In the genomic region with DNA sequence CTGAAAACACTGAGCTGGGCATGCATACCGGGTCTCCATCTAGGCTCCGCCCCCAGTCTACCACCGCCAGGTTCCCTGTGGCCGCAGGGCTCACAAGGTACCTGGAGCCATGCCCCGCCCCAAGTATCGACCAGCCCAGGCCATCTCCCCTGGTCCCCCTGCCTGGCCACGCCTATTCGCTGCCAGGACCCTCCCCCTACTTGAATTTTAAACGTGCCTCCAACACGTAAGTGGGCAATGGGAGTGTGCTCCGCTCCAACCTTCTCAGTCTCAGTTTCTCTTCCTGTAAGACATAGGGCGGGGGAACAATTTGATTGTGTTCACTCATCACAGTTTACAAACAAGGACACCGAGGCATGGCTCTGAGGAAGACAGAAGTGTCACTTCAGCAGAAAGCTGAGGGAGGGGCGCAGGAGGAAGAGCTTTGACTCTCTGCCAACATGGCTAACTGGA, we compare ENCODE assay signal across 8 mouse cellular contexts. TPM values are rescaled to one million over a fixed set of nuclear protein-coding genes. Genes with fewer than 3 reads are reported as not detected.
A peak's percentile ranks its signal among the peaks of the same experiment; 100 is the strongest.
DNase-seq lines count a peak whose midpoint lies in the region; ATAC-seq lines count a peak whose summit lies in the region.

A gene (minus strand): TSS at position 116 of the 453 bp plus-strand sequence.

- peak within 1 kb of the TSS; percentile 78 for H3K9ac ChIP-seq in forebrain, embryonic 14.5 days (ENCODE audit: low read length)
- peak within 1 kb of the TSS; percentile 90 for H3K9ac ChIP-seq in hindbrain, embryonic 12.5 days

- H3K9me3 ChIP-seq in forebrain, embryonic 14.5 days (replicated peaks; ENCODE audit: control insufficient read depth, low read length) = no peaks in the 10 kb centered on the region
- no peaks in the 10 kb centered on the region for H3K9me3 ChIP-seq in hindbrain, embryonic 12.5 days (replicated peaks)

- DNase-seq in CD4-positive helper T cell, adult 2 months (ENCODE audit: low read depth, low spot score) = peak; percentile 63
- peak; percentile 88 for DNase-seq in WW6 (ENCODE audit: low read depth, low spot score)
- no peak for DNase-seq in forebrain, embryonic 14.5 days (ENCODE audit: low spot score)
- DNase-seq in left cerebral cortex, postnatal 25 days (ENCODE audit: low spot score in 2 of 2) = no peak
- peak; percentile 35 for DNase-seq in thymus, postnatal 25 days

- peak within 1 kb of the TSS; percentile 90 for H3K4me2 ChIP-seq in forebrain, embryonic 14.5 days (ENCODE audit: low read length)
- peak within 1 kb of the TSS; percentile 74 for H3K4me2 ChIP-seq in hindbrain, embryonic 12.5 days (replicated peaks)

- H3K4me1 ChIP-seq in forebrain, embryonic 14.5 days (ENCODE audit: control insufficient read depth, insufficient read depth, low read length) = peaks cover 28% of the 10 kb centered on the region
- peaks cover 45% of the 10 kb centered on the region for H3K4me1 ChIP-seq in hindbrain, embryonic 12.5 days

- peak within 1 kb of the TSS; percentile 63 for H3K4me3 ChIP-seq in forebrain, embryonic 14.5 days (ENCODE audit: low read depth, low read length)
- H3K4me3 ChIP-seq in hindbrain, embryonic 12.5 days = peak within 1 kb of the TSS; percentile 82

- peak within 1 kb of the TSS; percentile 31; the same call in 1 of the 2 replicates for H3K27ac ChIP-seq in forebrain, embryonic 14.5 days (ENCODE audit: low read depth, low read length)
- H3K27ac ChIP-seq in hindbrain, embryonic 12.5 days = peak within 1 kb of the TSS; percentile 90

- intact Hi-C loops in left cerebral cortex, postnatal 25 days (cut with DNase I) = loop anchor here (10.0 kb wide), 1 partner anchor 45 kb away; a partner anchor contains a TSS

- no peaks in the 10 kb centered on the region for H3K27me3 ChIP-seq in forebrain, embryonic 14.5 days (replicated peaks; ENCODE audit: control insufficient read depth, insufficient read depth, low read length)
- H3K27me3 ChIP-seq in hindbrain, embryonic 12.5 days = no peaks in the 10 kb centered on the region

- WGBS in forebrain, embryonic 14.5 days = 4% methylated on average over 14 of the region's 14 CpGs
- WGBS in hindbrain, embryonic 12.5 days = 4% methylated on average over 14 of the region's 14 CpGs

- peak; percentile 55 for ATAC-seq in forebrain, embryonic 14.5 days
- ATAC-seq in hindbrain, embryonic 12.5 days (ENCODE audit: low FRiP score) = peak; percentile 35
- ATAC-seq in megakaryocyte progenitor cell, adult 5-6 weeks (replicated peaks; ENCODE audit: poor library complexity) = peak; percentile 9; the same call in 1 of the 2 replicates
- no peak for ATAC-seq in erythroid progenitor cell, adult 5-6 weeks (replicated peaks; ENCODE audit: low FRiP score, poor library complexity, severe bottlenecking)

- H3K36me3 ChIP-seq in forebrain, embryonic 14.5 days (ENCODE audit: control insufficient read depth, insufficient read depth, low read length) = peaks cover 3% of the 10 kb centered on the region; the same call in 1 of the 2 replicates
- no peaks in the 10 kb centered on the region for H3K36me3 ChIP-seq in hindbrain, embryonic 12.5 days

RNA-seq across cellular contexts. Expression of the gene that starts here (rescaled TPM):
- polyA plus RNA-seq in forebrain, embryonic 14.5 days (2014; fragmentation: Nextera tagmentation; extraction: Ambion mirVana) = 85.7 and 101 TPM in 2 replicates
- polyA plus RNA-seq in hindbrain, embryonic 12.5 days (2016; fragmentation: Nextera tagmentation; extraction: Ambion mirVana) = 101 and 125 TPM in 2 replicates
- 10 to 100 TPM; 12.7 to 18.1 TPM for total RNA-seq in left cerebral cortex, postnatal 25 days (2021)
- total RNA-seq in megakaryocyte progenitor cell, adult 5-6 weeks (2015) = 11.7 and 11.8 TPM in 2 replicates
- total RNA-seq in megakaryocyte progenitor cell, adult 5-6 weeks (2017) = 3.6 and 5.2 TPM in 2 replicates
- total RNA-seq in erythroid progenitor cell, adult 5-6 weeks (2015; ENCODE audit: low replicate concordance) = 0.36 and 6.3 TPM in 2 replicates
- total RNA-seq in erythroid progenitor cell, adult 5-6 weeks (2017; ENCODE audit: low replicate concordance) = under 0.01 and 3.0 TPM in 2 replicates

Comparison
In these comparisons a context has a peak if more than half of its experiments do, and no peak if none do; other contexts are left out.
1. DNase-seq: peak in CD4-positive helper T cell, adult 2 months (single experiment), WW6 (single experiment) and thymus, postnatal 25 days (single experiment); none in forebrain, embryonic 14.5 days (single experiment) and left cerebral cortex, postnatal 25 days (0 of 2).